Mouse (Mus musculus) liver, embryonic 11.5 days (tissue): ENCODE data around the gene St6galnac3. TPM values are rescaled to one million over a fixed set of nuclear protein-coding genes. Genes with fewer than 3 reads are reported as not detected.

ENCODE experiments used
- ATAC-seq: fragments of 200-750 bp; cut with Nextera tagmentation; replicated peaks from 2 replicates; pipeline ENCODE4 v1.8.0; 2017; ENCODE audit warnings: moderate number of reproducible peaks, mild to moderate bottlenecking, moderate TSS enrichment, moderate library complexity; ENCODE audit not compliant: low FRiP score
- DNase-seq: peaks from one replicate; pipeline ENCODE4 v3.0.0-alpha.2; 2017; ENCODE audit warnings: low spot score
- H3K27ac ChIP-seq: fragments of 300-500 bp; sonication (generic); 2 replicates; pipeline ENCODE4 v1.5.1; 2014; ENCODE audit warnings: mild to moderate bottlenecking, low read depth, low read length, control low read depth
- H3K27me3 ChIP-seq: fragments of 300-500 bp; sonication (generic); replicated peaks from 2 replicates; pipeline ENCODE4 v1.6.1; 2014; ENCODE audit warnings: low read length, mixed read lengths; ENCODE audit not compliant: control insufficient read depth, insufficient read depth
- H3K36me3 ChIP-seq: fragments of 300-500 bp; sonication (generic); 2 replicates; pipeline ENCODE4 v1.6.1; 2014; ENCODE audit warnings: mild to moderate bottlenecking, low read length, moderate library complexity, mixed read lengths; ENCODE audit not compliant: control insufficient read depth, insufficient read depth
- H3K4me1 ChIP-seq: fragments of 300-500 bp; sonication (generic); replicated peaks from 2 replicates; pipeline ENCODE4 v1.6.1; 2014; ENCODE audit warnings: low read length, mixed read lengths; ENCODE audit not compliant: control insufficient read depth, insufficient read depth
- H3K4me2 ChIP-seq: fragments of 300-500 bp; sonication (generic); 2 replicates; pipeline ENCODE4 v1.6.1; 2014; ENCODE audit warnings: mild to moderate bottlenecking, control low read depth, moderate library complexity
- H3K4me3 ChIP-seq: fragments of 300-500 bp; sonication (generic); 2 replicates; pipeline ENCODE4 v1.5.1; 2014; ENCODE audit warnings: low read depth, low read length, control low read depth
- H3K9ac ChIP-seq: fragments of 300-500 bp; sonication (generic); 2 replicates; pipeline ENCODE4 v1.6.1; 2014; ENCODE audit warnings: low read depth, low read length, control low read depth
- H3K9me3 ChIP-seq: fragments of 300-500 bp; sonication (generic); 2 replicates; pipeline ENCODE4 v1.6.1; 2016; ENCODE audit warnings: low read length, inconsistent platforms, mixed read lengths; ENCODE audit not compliant: control insufficient read depth
- WGBS: fragments of 180-500 bp; shearing (Covaris S2); extraction: QIAGEN DNeasy Blood & Tissue Kit; methylation state at CpG from one replicate; pipeline ENCODE4 v1.1.7; 2014; 5-methylcytosine and 5-hydroxymethylcytosine counted together
- polyA plus RNA-seq: library from polyadenylated mRNA; unstranded; fragments of >200 nt; fragmentation: Nextera tagmentation; extraction: Ambion mirVana; gene quantifications from 2 replicates; pipeline ENCODE4 v1.2.1, GENCODE M21; 2014

Gene St6galnac3
- polyA plus RNA-seq, 1 experiment from 2014 or later = 27.2 TPM

- Histone ChIP-seq H3K4me2 (no peak overlapping the region), H3K9me3 (no peaks in the 10 kb centered on the region), H3K9ac (no peak overlapping the region), H3K27ac (no peak overlapping the region), H3K27me3 (no peaks in the 10 kb centered on the region), H3K4me3 (no peak overlapping the region), H3K4me1 (no peaks in the 10 kb centered on the region), H3K36me3 (no peaks in the 10 kb centered on the region)
- WGBS = 90% methylated on average over 4 of the region's 4 CpGs
- DNase-seq (no peak), ATAC-seq (no peak)
Measured at GRCm38 (mm10) chr3:153287564-153287963, 437.4 kb downstream of the St6galnac3 start.

- 92% methylated on average over 6 of the region's 6 CpGs for WGBS
- Histone ChIP-seq H3K9me3 (no peaks in the 10 kb centered on the region), H3K4me1 (no peaks in the 10 kb centered on the region)
Measured at GRCm38 (mm10) chr3:153287081-153287480, 437.9 kb downstream of the St6galnac3 start.

GRCm38 (mm10) chr3:153282123-153282765 lies 442.7 kb downstream of the St6galnac3 start:
- no peaks in the 10 kb centered on the region for H3K36me3 ChIP-seq
- H3K9me3 ChIP-seq = no peaks in the 10 kb centered on the region
- DNase-seq (no peak), ATAC-seq (no peak)
- no peak overlapping the region for H3K9ac ChIP-seq
- WGBS = 74% methylated on average over 16 of the region's 16 CpGs
- peaks cover 3% of the 10 kb centered on the region for H3K4me1 ChIP-seq
- H3K4me2 ChIP-seq = no peak overlapping the region
- no peaks in the 10 kb centered on the region for H3K27me3 ChIP-seq
- no peak overlapping the region for H3K4me3 ChIP-seq
- H3K27ac ChIP-seq = no peak overlapping the region

More at GRCm38 (mm10) chr3:153287081-153287480, 437.9 kb downstream of the St6galnac3 start:
- Histone ChIP-seq H3K27me3 (no peaks in the 10 kb centered on the region), H3K4me3 (no peak overlapping the region), H3K4me2 (no peak overlapping the region), H3K36me3 (no peaks in the 10 kb centered on the region), H3K27ac (no peak overlapping the region), H3K9ac (no peak overlapping the region)
- no peak for ATAC-seq
- DNase-seq = no peak

- Histone ChIP-seq H3K4me2 (no peak overlapping the region), H3K27ac (no peak overlapping the region), H3K9ac (no peak overlapping the region), H3K9me3 (peaks cover 4% of the 10 kb centered on the region; the same call in 1 of the 2 replicates), H3K36me3 (no peaks in the 10 kb centered on the region), H3K4me1 (peaks cover 11% of the 10 kb centered on the region), H3K4me3 (no peak overlapping the region), H3K27me3 (no peaks in the 10 kb centered on the region)
- DNase-seq = no peak
- WGBS = 44% methylated on average over 5 of the region's 5 CpGs
- ATAC-seq = no peak
Measured at GRCm38 (mm10) chr3:153278249-153278648, 446.7 kb downstream of the St6galnac3 start.

GRCm38 (mm10) chr3:153277389-153277999 lies 447.5 kb downstream of the St6galnac3 start:
- no peak overlapping the region for H3K4me2 ChIP-seq
- no peak overlapping the region for H3K9ac ChIP-seq
- DNase-seq = no peak
- ATAC-seq = no peak
- H3K27me3 ChIP-seq = no peaks in the 10 kb centered on the region
- H3K27ac ChIP-seq = no peak overlapping the region
- 67% methylated on average over 16 of the region's 16 CpGs for WGBS
- H3K36me3 ChIP-seq = no peaks in the 10 kb centered on the region
- H3K9me3 ChIP-seq = peaks cover 4% of the 10 kb centered on the region; the same call in 1 of the 2 replicates
- no peak overlapping the region for H3K4me3 ChIP-seq
- H3K4me1 ChIP-seq = peaks cover 11% of the 10 kb centered on the region

DNA sequence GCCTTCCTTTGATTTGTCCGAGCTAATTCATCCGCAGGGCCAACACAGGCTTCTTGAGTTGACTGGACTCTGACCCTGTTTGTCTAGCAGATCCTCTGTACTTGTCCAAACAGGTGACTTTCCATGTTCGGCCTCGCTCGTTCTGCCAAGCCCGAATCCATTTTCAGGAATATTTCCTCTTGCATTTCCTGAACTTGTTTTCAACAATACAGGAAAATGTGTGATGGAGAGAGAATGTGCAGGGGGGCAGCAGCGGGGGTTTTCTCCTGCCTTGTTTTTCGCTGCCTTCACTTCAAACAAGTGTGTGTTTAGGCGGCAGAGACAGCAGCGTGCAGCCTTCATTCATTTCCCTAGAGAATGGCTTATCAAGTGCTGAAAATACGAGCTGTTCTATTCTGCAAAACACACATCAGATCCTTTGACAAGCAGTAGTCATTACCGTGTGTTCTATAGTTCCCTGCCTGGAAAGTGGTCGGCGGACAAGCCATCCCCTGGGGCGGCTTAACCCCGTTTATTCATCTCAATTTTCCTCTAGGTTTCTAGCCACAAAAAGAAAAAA lies 448.1 kb downstream of the St6galnac3 start:
- WGBS = 76% methylated on average over 16 of the region's 16 CpGs
- no peak overlapping the region for H3K4me3 ChIP-seq
- H3K9ac ChIP-seq = no peak overlapping the region
- H3K27ac ChIP-seq = no peak overlapping the region
- no peak for ATAC-seq
- H3K36me3 ChIP-seq = no peaks in the 10 kb centered on the region
- DNase-seq = no peak
- peaks cover 11% of the 10 kb centered on the region for H3K4me1 ChIP-seq
- H3K27me3 ChIP-seq = no peaks in the 10 kb centered on the region
- H3K4me2 ChIP-seq = no peak overlapping the region
- H3K9me3 ChIP-seq = peaks cover 4% of the 10 kb centered on the region; the same call in 1 of the 2 replicates

- no peaks in the 10 kb centered on the region for H3K27me3 ChIP-seq
- H3K4me2 ChIP-seq = no peak overlapping the region
- no peak for DNase-seq
- H3K36me3 ChIP-seq = no peaks in the 10 kb centered on the region
- no peak overlapping the region for H3K9ac ChIP-seq
- no peak overlapping the region for H3K27ac ChIP-seq
- H3K4me1 ChIP-seq = peaks cover 11% of the 10 kb centered on the region
- H3K4me3 ChIP-seq = no peak overlapping the region
- peaks cover 4% of the 10 kb centered on the region; the same call in 1 of the 2 replicates for H3K9me3 ChIP-seq
- no peak for ATAC-seq
- whole genome bisulfite sequencing = 76% methylated on average over 8 of the region's 8 CpGs
Measured at GRCm38 (mm10) chr3:153276101-153276829, 448.7 kb downstream of the St6galnac3 start.

GRCm38 (mm10) chr3:153272241-153272640 lies 452.7 kb downstream of the St6galnac3 start:
- H3K36me3 ChIP-seq = no peaks in the 10 kb centered on the region
- no peaks in the 10 kb centered on the region for H3K27me3 ChIP-seq
- 70% methylated on average over 1 of the region's 1 CpGs for WGBS
- ATAC-seq = no peak
- DNase-seq = no peak
- peaks cover 4% of the 10 kb centered on the region; the same call in 1 of the 2 replicates for H3K9me3 ChIP-seq
- no peak overlapping the region for H3K9ac ChIP-seq
- no peak overlapping the region for H3K4me2 ChIP-seq
- H3K27ac ChIP-seq = no peak overlapping the region
- H3K4me3 ChIP-seq = no peak overlapping the region
- H3K4me1 ChIP-seq = peaks cover 9% of the 10 kb centered on the region
